Mouse (Mus musculus) forelimb bud, embryonic 11.5 days (tissue): ENCODE results near the gene Mark1.

ENCODE experiments used
- DNase-seq: peaks from one replicate; pipeline ENCODE4 v3.0.0-alpha.2; 2012; ENCODE audit warnings: low read depth, low spot score

Gene Mark1

DNA sequence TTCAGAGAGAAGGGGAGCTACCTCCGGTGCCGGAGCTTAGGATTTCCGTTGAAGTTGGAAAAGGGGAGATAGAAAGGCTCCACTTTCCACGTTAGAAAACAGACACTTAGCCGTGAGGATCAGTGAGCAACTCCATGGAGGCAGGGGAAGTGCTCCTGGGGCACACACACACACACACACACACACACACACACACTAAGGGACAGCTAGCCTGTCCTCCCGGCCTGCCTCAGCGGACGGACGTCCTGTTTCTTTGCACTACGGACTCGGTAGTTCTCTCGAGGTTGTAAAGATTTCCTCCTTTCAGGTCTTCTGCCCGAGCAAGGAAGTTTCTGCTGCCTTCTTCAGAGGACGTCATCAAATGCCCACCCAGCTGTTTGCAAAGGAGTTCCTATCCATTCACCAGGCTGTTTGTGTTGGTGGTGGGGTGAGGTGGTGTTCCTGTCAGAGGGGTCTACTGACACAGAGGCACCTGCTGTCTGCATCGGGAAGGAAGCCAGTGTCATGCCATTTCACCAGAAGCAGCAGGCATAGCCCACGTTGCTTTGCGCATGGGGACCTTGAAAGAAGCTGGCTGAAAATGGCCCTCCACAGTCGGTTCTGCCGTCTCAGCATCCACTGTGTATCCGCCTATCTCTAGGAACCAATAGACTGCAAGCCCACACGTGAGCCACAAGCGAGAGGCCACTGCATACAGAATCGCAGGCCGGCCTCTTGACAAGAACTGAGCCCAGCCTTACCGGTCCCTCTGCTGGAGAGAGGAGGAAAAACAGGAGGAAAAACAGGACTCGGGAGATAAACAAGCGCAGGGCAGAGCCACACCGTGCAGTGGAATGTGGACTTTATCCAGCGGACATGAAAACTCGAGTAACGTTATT lies 147.4 kb downstream of the Mark1 start:
- DNase-seq = peak; percentile 77

- DNase-seq = no peak
Observed at GRCm38 (mm10) chr1:184851166-184851565, 148.2 kb downstream of the Mark1 start.

GRCm38 (mm10) chr1:184846973-184847372 lies 152.4 kb downstream of the Mark1 start:
- DNase-seq = no peak
